In the genomic region with DNA sequence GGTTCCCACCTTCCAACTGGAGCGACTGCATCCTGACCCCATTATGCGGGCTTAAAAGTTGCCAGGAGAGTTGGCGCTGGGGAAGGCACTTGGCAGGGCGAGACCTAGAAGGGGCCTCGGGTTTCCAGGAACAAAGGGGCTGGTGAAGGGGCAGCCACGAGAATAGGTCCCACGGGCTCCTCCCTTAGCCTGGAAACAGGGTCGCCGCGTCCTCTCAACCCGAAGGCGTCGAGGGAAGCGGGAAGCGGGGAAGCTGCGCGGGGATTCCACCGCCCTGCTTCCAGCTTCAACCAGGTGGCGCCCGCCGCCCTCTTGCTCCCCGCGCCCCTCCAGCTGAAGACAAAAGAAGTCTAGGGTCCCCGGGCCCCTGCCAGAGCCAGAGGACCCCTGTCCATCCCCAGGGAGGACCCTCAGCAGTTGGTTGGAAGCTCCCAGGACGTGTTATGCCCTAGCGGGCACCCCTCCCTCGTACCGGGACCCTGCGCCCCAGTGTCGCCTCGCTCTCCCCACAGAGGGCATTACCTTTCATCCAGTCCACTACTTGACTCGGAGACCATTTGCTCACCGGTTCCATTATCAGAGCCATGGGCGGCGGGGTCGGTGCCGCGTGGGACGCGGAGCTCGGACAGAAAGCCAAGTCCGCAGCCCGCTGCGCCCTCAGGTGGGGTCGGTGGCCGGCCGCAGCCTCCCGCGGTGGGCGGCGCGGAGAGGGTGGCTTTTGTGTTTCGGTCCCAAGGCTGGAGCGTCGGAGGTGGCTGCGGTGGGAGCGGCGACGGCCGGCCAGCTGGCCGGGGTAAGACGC, we compare ENCODE assay signal across 8 mouse cellular contexts. TPM values are rescaled to one million over a fixed set of nuclear protein-coding genes. Genes with fewer than 3 reads are reported as not detected.
A peak's percentile ranks its signal among the peaks of the same experiment; 100 is the strongest.
DNase-seq lines count a peak whose midpoint lies in the region; ATAC-seq and TF ChIP-seq lines count a peak whose summit lies in the region.

No protein-coding gene starts in this region.

- H3K4me2 ChIP-seq in hindbrain, embryonic 14.5 days (replicated peaks): peak overlapping the region; percentile 59
- H3K4me2 ChIP-seq in liver, postnatal 0 days (ENCODE audit: low read depth, low read length): peak overlapping the region; percentile 73
- H3K4me2 ChIP-seq in stomach, embryonic 15.5 days: peak overlapping the region; percentile 73

- TF ChIP-seq CTCF in layer of hippocampus, adult 2 months (conservative IDR thresholded peaks at IDR 0.05): peak; percentile 37
- TF ChIP-seq CTCF in liver, postnatal 0 days (IDR thresholded peaks at IDR 0.05; ENCODE audit: low read depth): no peak

- no peak for DNase-seq in layer of hippocampus, adult 2 months (ENCODE audit: low spot score in 2 of 2)
- DNase-seq in layer of hippocampus, adult 18-20 months (ENCODE audit: low spot score in 2 of 2): no peak
- DNase-seq in adrenal gland, postnatal 25 days: peak; percentile 1
- DNase-seq in embryo, embryonic 9.5 days (ENCODE audit: extremely low spot score): peak; percentile 48
- peak; percentile 30 for DNase-seq in hindbrain, embryonic 14.5 days (ENCODE audit: low spot score)
- DNase-seq in liver, postnatal 0 days: peak; percentile 12
- DNase-seq in thymus, adult 18-20 months: no peak

- 25% methylated on average over 50 of the region's 62 CpGs for WGBS in hindbrain, embryonic 14.5 days
- 14% methylated on average over 47 of the region's 62 CpGs for WGBS in liver, postnatal 0 days (ENCODE audit: insufficient replicate concordance)
- WGBS in stomach, embryonic 15.5 days: 10% methylated on average over 51 of the region's 62 CpGs

- no peak for TF ChIP-seq EP300 in liver, postnatal 0 days (IDR thresholded peaks at IDR 0.05; ENCODE audit: low read depth)

- peak; percentile 54 for ATAC-seq in hindbrain, embryonic 14.5 days (ENCODE audit: low FRiP score)
- no peak for ATAC-seq in liver, postnatal 0 days
- peak; percentile 14; the same call in 1 of the 2 replicates for ATAC-seq in stomach, embryonic 15.5 days (ENCODE audit: insufficient read depth, low FRiP score, low read depth)

- H3K4me3 ChIP-seq in layer of hippocampus, adult 2 months: peak overlapping the region; percentile 70
- H3K4me3 ChIP-seq in hindbrain, embryonic 14.5 days (replicated peaks; ENCODE audit: low read length): peak overlapping the region; percentile 71
- peak overlapping the region; percentile 45 for H3K4me3 ChIP-seq in liver, postnatal 0 days (ENCODE audit: low read depth, low read length)
- peak overlapping the region; percentile 53 for H3K4me3 ChIP-seq in stomach, embryonic 15.5 days (replicated peaks)

- no peaks in the 10 kb centered on the region for H3K4me1 ChIP-seq in hindbrain, embryonic 14.5 days (replicated peaks; ENCODE audit: control insufficient read depth, insufficient read depth, low read length)
- H3K4me1 ChIP-seq in liver, postnatal 0 days (ENCODE audit: insufficient read depth): no peaks in the 10 kb centered on the region
- no peaks in the 10 kb centered on the region for H3K4me1 ChIP-seq in stomach, embryonic 15.5 days

- no peaks in the 10 kb centered on the region for H3K27me3 ChIP-seq in hindbrain, embryonic 14.5 days (ENCODE audit: control insufficient read depth, insufficient read depth, low read length)
- H3K27me3 ChIP-seq in liver, postnatal 0 days (ENCODE audit: insufficient read depth, low read length): peaks cover 22% of the 10 kb centered on the region
- no peaks in the 10 kb centered on the region for H3K27me3 ChIP-seq in stomach, embryonic 15.5 days (replicated peaks)

- H3K27ac ChIP-seq in layer of hippocampus, adult 2 months: peak overlapping the region; percentile 95
- H3K27ac ChIP-seq in hindbrain, embryonic 14.5 days: peak overlapping the region; percentile 87
- H3K27ac ChIP-seq in liver, postnatal 0 days (ENCODE audit: low read depth): no peak overlapping the region
- no peak overlapping the region for H3K27ac ChIP-seq in stomach, embryonic 15.5 days

- no peaks in the 10 kb centered on the region for H3K36me3 ChIP-seq in hindbrain, embryonic 14.5 days (replicated peaks; ENCODE audit: control insufficient read depth, insufficient read depth)
- H3K36me3 ChIP-seq in liver, postnatal 0 days (replicated peaks; ENCODE audit: insufficient read depth, low read length): no peaks in the 10 kb centered on the region
- H3K36me3 ChIP-seq in stomach, embryonic 15.5 days: no peaks in the 10 kb centered on the region

- H3K9ac ChIP-seq in hindbrain, embryonic 14.5 days: peak overlapping the region; percentile 87
- no peak overlapping the region for H3K9ac ChIP-seq in liver, postnatal 0 days (replicated peaks)
- H3K9ac ChIP-seq in stomach, embryonic 15.5 days: 0 out of 2 replicates have a peak overlapping the region, but pooled peaks have one; percentile 25

- H3K9me3 ChIP-seq in hindbrain, embryonic 14.5 days (ENCODE audit: control insufficient read depth, low read length): no peaks in the 10 kb centered on the region
- no peaks in the 10 kb centered on the region for H3K9me3 ChIP-seq in liver, postnatal 0 days (ENCODE audit: low read length)
- no peaks in the 10 kb centered on the region for H3K9me3 ChIP-seq in stomach, embryonic 15.5 days

RNA-seq across cellular contexts. Expression of a gene that starts 0.6 kb away (rescaled TPM):
- total RNA-seq in layer of hippocampus, adult 2 months (2021): 100 to 1,000 TPM; 278 to 289 TPM
- 100 to 1,000 TPM; 250 to 300 TPM for total RNA-seq in layer of hippocampus, adult 18-20 months (2021)
- total RNA-seq in adrenal gland, postnatal 25 days (2021): 4.4 and 6.6 TPM in 2 replicates
- polyA plus RNA-seq in hindbrain, embryonic 14.5 days (2014; fragmentation: Nextera tagmentation; extraction: Ambion mirVana): 9.1 and 9.8 TPM in 2 replicates
- 0.02 TPM in 1 of 2 replicates, not detected in the other for polyA plus RNA-seq in liver, postnatal 0 days (2015; fragmentation: Nextera tagmentation; extraction: Ambion mirVana)
- 1.1 and 1.4 TPM in 2 replicates for polyA plus RNA-seq in stomach, embryonic 15.5 days (2015; fragmentation: Nextera tagmentation; extraction: Ambion mirVana)

Comparison
In these comparisons a context has a peak if more than half of its experiments do, and no peak if none do; other contexts are left out.
1. DNase-seq: peak in adrenal gland, postnatal 25 days (single experiment), embryo, embryonic 9.5 days (single experiment), hindbrain, embryonic 14.5 days (single experiment) and liver, postnatal 0 days (single experiment); none in layer of hippocampus, adult 2 months (0 of 2), layer of hippocampus, adult 18-20 months (0 of 2) and thymus, adult 18-20 months (0 of 2).
2. H3K27ac ChIP-seq: peak in layer of hippocampus, adult 2 months (single experiment) and hindbrain, embryonic 14.5 days (single experiment); none in liver, postnatal 0 days (single experiment) and stomach, embryonic 15.5 days (single experiment).
3. RNA of a gene that starts 0.6 kb away (total RNA-seq): 250 to 300 TPM in layer of hippocampus, adult 18-20 months and 278 to 289 TPM in layer of hippocampus, adult 2 months; 4.4 to 6.6 TPM in adrenal gland, postnatal 25 days; every median in the first group is over 10 times any median in the second.
4. Peak in every context shown above with its lines, with median percentiles within 50 percentile points of each other: H3K4me3 ChIP-seq and H3K4me2 ChIP-seq.